Mouse (Mus musculus) spleen, adult 2 months (tissue): Measurements from ENCODE around the gene Dmrta2.

ENCODE experiments used
- CTCF ChIP-seq: fragments of 200-500 bp; IDR thresholded peaks from 2 replicates; pipeline ENCODE4 v1.5.1; 2011; ENCODE audit warnings: mild to moderate bottlenecking, inconsistent platforms; ENCODE audit not compliant: insufficient read depth, insufficient read length, insufficient replicate concordance; ENCODE audit errors: extremely low read depth
- POLR2A ChIP-seq: fragments of 200-500 bp; IDR thresholded peaks from 2 replicates; pipeline ENCODE4 v1.6.1; 2011; ENCODE audit warnings: low read depth, low read length, inconsistent platforms

- TF ChIP-seq CTCF = no peak
- no peak for TF ChIP-seq POLR2A
Measured at GRCm38 (mm10) chr4:109987560-109988362, 9.9 kb downstream of the Dmrta2 start.
